Mouse (Mus musculus) adrenal gland (tissue): Measurements from ENCODE around the gene Hcn3.

ENCODE experiments used
- intact Hi-C: fragments of 180-260 bp; cut with DNase I; formaldehyde crosslinking; loops from one replicate; pipeline ENCODE4 v1.15.1; 2025

Hcn3 gene

DNA sequence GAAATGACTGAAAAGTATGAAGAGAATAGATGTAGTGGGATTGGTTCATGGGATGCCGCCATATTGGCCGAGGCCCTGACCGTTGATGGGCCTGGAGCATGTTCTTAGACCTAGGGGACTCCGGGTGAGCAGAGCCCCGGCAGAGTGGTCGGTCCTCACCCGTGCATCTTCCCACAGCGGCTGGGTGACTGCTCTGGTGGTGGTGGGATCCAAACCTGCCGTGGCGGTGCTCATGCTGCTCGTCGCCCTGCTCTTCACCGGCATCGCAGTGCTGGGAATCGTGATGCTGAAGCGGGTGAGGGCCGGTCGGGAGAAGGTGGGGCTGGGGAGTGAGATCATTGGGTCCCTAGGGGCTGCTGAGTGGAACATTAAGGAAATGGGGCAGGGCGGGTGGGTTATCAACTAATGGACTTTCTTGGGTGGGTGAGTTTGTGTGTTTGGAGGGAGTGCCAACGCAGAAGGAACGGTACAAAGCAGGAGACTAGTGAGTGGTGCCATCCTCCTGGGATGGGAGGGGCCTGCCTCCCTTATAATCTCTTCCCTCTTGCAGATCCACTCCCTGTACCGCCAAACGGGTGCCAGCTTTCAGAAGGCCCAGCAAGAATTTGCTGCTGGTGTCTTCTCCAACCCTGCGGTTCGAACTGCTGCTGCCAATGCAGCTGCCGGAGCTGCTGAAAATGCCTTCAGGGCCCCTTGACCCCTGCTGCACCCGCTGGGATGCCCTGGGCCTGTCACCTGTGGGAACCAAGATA, 21.9 kb upstream of the Hcn3 start:
- intact Hi-C loops = no loop called here

DNA sequence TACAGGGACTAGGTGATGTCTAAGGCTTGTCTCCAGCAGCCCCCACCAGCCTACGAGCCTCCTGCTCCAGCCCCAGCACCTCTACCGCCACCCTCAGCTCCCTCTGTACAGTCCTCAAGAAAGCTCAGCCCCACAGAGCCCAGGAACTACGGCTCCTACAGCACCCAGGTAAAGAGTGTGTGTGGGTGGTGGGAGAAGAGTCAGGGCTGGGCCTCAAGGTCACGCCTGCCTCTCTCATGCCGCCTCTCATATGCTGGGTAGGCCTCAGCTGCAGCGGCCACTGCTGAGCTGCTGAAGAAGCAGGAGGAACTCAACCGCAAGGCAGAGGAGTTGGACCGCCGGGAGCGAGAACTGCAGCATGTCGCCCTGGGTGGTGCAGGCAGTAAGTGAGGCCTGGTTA, 19.1 kb upstream of the Hcn3 start:
- intact Hi-C loops = no loop called here

DNA sequence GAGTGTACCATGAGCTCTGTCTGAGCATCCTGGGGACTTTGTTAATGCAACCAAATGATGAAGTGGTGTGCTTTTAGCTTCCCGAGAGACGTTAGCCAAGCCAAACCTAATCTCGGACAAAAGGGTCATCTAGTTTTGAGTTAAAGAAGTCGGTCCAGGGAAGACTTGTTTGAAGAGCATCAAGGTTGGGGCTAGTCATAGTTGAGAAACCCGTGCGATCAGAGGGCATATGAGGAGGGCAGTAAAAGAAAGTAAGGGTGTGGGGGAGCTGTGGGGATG, 18.1 kb upstream of the Hcn3 start:
- intact Hi-C loops = no loop called here

DNA sequence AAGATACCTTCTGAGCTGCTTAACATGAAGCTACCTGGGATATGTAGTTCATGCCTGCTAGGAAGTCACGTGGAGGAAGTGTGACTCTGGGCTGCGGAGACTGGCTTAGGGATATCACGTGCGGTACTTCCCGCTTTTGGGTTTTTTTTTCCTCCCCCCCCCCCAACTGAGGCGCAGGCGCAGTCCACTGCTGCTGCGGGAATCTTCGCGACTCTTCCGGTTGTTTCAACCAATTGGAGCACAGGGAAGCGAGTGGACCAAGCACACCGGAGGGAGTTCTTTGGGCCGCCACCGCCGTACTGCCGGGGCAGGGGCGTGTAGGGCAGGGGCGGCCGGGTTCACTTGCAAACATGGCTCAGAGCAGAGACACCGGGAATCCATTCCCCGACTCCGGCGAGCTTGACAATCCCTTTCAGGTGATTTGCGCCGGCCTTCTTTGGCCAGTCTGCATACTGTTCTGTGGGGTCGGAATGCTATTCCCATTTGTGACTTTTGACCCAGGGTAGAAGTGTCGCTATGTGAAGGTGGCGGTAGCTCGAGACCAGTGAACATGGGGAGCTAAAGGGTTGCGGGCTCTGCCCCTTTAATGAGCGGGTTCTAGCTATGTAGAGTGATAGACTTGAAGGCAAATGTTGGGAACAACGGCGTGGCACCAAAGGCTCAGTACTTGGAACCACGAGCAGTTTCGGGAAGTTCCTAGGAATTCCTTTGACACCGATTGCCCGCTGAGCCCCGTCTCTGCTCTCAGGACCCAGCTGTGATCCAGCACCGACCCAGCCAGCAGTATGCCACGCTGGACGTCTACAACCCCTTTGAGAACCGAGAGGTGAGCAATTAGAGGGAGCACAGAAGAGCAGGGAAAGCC, 17.5 kb upstream of the Hcn3 start, which contains the start of gene Scamp3:
Gene Scamp3 (plus strand): TSS at position 232 of the 865 bp plus-strand sequence.
- intact Hi-C loops = no loop called here

DNA sequence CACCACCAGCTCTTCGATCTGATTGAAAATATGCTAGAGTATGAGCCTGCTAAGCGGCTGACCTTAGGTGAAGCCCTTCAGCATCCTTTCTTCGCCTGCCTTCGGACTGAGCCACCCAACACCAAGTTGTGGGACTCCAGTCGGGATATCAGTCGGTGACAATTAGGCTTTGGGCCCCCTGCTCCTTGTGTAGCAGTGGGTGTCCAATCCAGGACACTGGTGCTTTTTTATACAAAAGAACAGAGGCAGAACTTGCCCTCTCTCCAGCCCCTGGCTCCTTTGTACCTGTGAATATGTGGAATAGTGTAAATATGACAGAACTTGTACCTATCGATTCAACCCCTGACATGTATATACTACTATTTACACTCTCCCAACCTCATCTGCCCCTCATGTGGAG, 16.4 kb upstream of the Hcn3 start:
- intact Hi-C loops = no loop called here

DNA sequence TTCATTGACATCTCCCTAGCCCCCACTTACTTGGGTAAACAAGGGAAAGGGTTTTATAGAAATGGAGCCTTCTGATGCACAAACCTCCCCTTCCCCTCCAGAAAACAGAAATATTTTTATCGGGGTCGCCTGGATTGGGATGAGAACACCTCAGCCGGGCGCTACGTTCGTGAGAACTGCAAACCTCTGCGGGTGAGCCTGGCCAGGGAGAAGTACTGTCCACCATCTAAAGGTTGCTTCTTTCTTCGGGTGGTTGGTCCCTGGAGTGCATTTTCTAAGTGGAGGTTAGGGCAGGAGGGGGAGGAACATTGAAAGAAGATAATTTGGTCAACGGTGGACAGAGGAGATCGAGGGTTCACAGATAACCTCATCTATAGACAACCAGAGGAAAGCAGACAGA, 15.5 kb upstream of the Hcn3 start:
- intact Hi-C loops = no loop called here

DNA sequence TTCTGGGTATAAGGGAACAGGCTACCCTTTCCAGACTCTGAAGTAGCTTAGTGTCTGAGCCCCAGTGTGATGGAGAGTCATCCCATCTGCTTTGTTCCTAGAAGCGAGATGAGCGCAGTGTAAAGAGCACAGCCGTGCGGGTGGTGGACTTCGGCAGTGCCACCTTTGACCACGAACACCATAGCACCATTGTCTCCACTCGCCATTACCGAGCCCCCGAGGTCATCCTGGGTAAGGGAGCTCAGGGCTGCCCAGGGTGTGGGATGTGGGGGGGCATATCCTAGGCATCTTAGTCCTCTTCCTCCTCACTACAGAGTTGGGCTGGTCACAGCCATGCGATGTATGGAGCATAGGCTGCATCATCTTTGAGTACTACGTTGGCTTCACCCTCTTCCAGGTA, 14.8 kb upstream of the Hcn3 start:
- intact Hi-C loops = no loop called here

DNA sequence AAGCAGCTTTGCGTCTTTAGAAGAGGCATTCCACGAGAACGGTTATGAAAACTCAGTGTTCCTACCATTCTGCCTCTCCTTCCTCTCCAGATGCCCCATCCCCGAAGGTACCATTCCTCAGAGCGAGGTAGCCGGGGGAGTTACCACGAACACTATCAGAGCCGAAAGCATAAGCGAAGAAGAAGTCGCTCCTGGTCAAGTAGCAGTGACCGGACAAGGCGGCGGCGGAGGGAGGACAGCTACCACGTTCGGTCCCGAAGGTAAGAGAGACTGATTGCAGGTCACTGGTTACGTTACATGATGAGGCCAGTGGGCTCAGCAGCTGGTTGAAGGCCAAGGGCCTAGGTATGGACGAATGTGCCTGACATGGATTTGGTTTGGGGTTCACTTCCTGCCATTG, 6.9 kb upstream of the Hcn3 start:
- intact Hi-C loops = no loop called here

DNA sequence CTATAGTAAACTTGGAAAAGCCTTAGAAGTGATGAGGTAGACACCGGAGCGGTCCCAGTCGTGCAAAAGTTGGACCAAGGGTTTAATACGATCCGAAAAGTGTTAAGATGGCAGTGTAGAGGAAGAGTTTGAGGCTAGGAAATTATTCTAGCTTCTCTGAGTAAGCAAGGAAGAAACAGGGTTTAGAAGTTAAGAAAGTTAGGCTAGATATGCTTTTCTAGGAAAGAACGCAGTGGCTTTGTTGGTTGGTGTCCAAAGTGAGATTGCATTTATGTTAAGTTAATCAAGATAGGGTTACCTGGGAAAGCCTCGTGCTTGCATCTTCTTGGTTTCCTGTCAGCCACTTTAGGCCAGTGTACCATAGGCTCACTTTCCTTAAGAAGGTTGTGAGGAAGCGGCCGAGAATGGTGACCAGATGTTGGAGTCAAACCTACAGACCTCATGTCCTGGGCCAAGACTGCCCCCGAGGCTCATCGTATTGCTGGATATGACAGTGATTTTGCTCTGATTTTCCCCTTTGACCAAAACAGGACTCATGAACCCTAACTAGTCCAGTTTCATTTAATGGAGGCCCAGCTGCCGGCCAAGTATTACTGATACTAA, 5.4 kb upstream of the Hcn3 start:
- intact Hi-C loops = no loop called here

DNA sequence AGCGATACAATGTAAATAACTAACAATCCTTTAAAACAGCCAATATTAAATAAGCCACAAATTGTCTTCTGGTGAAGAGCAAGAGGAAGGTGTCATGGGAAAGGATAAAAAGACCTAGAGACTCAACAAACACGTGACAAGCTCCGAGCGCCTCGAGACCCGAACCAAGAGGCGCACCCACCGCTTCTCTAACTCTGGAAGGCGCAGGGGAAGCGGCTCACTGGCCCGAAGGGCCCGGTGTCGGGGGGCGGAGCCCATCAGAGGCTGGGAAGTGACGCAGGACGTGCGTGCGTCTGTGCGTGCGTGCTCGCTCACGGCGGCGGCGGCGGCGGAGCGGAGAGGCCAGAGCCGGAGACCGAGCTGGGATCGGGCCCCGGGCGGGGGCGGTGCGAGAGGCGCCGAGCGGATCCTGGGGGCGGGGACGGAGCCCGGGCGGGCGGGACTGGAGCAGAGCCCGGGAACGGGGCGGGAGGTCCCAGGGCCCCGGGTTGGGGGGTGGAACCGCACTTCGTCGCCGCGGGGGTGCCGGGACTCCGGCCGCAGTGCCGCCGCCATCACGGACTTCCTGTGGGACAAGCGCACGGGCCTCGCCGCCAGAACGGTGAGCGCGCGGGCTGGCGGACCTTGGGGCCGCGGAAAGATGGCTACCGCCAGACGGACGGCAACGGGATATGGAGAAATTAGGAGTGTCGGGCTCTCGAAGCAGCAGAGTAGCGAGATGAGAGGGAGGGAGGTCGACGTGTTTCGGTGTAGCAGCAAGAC, 4.7 kb upstream of the Hcn3 start, which contains the start of gene Clk2:
Gene Clk2 (plus strand): TSS at position 290 of the 762 bp plus-strand sequence.
- intact Hi-C loops = loop anchor here (5.0 kb wide), 1 partner anchor 47 kb away; no protein-coding TSS in a partner anchor

DNA sequence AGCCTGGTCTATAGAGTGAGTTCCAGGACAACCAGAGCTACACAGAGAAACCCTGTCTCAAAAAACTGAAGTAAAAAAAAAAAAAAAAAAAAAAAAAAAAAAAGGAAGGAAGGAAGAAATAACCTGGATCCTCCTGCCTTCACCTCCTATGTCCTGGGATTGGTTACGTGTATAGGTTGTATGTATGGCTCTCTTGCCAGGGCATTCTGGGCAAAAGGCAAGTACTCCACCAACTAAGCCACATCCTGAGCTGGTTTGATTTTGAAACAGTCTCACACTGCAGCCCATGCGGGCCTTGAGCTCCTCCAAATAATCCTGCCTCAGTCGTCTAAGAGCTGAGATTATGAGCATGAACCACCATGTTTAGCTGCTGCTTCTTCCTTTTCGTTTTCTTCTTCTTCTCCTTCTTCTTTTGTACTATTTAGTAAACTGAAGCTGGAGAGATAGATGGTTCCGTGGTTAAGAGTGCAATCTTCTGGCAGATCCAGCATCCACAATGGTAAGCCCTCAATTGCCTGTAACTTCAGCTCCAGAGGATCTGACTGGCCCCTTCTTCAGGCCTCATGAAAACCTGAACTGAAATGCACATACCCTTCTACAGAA, 3.7 kb upstream of the Hcn3 start:
- intact Hi-C loops = loop anchor here (5.0 kb wide), 1 partner anchor 46 kb away; no protein-coding TSS in a partner anchor

DNA sequence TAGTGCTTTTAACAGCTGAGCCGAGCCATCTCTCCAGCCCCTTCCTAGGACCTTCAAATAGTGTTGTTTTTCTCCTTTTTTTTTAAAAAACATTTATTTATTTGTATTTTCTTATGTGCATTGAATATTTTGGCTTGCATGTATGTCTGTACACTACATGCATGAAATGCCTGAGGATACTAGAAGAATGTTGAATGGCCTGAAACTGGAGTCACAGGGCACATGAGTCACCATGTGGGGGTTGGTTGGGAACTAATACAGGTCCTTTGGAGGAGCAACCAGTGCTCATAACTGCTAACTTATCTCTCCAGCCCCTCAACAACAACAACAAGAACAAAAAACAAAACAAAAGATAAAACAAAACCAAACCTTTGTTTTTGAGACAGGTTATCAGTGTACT, 3.1 kb upstream of the Hcn3 start:
- intact Hi-C loops = loop anchor here (5.0 kb wide), 1 partner anchor 46 kb away; no protein-coding TSS in a partner anchor

DNA sequence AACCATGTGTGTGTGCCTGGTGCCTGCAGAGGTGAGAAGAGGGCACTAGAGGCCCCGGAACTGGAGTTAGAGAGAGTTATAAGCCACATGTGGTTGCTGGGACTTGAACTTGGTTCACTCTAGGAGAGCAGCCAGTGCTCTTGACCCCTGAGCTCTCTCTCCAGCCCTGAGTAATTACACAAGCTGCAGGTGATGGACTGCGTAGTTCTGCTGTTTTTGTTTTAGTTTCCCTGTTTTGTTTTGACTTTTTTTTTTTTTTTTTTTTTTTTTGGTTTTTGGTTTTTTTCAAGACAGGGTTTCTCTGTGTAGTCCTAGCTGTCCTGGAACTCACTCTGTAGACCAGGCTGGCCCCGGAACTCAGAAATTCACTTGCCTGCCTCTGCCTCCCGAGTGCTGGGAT, 1.8 kb upstream of the Hcn3 start:
- intact Hi-C loops = loop anchor here (5.0 kb wide), 1 partner anchor 44 kb away; no protein-coding TSS in a partner anchor

DNA sequence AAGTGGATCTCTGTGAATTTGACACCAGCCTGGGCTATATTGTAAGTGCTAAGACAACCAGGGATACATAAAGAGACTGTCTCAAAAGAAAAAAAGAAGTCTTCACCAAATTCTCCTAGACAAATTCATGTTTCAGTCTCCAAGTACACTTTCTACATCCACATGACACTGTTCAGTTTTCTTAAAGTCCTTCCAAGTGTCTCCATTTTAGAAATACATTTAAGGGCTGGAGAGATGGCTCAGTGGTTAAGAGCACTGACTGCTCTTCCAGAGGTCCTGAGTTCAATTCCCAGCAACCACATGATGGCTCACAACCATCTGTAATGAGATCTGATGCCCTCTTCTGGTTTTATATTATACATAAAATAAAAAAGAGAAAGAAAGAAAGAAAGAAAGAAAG, 1.2 kb upstream of the Hcn3 start:
- intact Hi-C loops = loop anchor here (5.0 kb wide), 1 partner anchor 44 kb away; no protein-coding TSS in a partner anchor

DNA sequence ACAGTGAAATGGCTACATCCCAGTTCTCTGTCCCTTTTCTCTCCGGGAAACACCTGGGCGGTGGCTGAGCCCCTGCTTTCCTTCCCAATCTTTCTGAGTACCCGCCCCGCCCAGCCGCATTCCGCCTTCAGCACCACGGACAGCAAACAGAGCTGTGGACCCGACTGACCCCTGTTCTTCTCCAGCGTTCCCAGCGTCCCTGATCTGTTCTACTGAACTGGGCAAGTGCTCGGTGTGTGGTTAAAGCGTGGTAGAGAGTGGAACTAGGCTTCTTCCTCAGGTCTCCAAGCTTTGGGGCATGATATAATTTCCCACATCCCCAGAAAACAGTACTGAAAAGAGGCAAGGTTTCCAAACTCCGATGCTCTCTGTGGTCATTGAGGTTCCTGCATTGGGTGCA, 785 bp downstream of the Hcn3 start:
- intact Hi-C loops = no loop called here

DNA sequence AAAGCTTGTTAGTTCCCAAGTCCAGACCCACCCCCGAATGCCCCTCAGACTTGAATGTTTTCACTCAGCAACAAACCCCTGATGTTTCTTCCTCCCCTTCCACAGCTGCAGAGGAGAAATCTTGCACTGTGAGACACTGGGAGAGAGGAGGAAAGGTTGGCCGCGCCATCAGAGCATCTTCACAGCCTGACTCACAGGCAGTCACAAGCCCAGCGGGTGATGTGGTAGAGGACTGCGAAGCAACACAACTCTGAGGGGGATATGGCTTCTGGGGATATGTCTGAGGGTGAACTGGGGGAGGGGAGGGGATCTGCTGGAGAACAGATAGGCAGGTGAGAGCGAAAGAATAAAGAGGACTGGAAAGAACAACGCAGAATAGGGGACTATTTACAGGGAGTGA, 1.3 kb downstream of the Hcn3 start:
- intact Hi-C loops = no loop called here

DNA sequence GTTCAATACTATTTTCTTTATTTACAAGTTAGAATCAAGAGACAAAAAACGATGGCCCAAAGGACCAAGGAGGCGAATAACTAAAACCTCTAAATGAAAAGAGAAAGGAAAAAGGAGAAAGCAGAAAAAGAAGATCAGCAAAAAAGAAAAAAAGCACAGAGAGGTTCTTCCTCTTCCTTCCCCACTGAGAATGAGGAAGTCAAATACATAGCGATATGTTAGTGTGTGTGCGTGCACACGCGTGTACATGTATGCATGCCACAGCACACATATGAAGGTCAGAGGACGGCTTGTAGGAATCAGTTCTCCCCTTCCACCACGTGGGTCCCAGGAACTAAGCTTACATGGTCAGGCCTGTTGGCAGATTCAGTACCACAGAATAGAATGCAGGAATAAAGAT, 3.0 kb downstream of the Hcn3 start:
- intact Hi-C loops = no loop called here

DNA sequence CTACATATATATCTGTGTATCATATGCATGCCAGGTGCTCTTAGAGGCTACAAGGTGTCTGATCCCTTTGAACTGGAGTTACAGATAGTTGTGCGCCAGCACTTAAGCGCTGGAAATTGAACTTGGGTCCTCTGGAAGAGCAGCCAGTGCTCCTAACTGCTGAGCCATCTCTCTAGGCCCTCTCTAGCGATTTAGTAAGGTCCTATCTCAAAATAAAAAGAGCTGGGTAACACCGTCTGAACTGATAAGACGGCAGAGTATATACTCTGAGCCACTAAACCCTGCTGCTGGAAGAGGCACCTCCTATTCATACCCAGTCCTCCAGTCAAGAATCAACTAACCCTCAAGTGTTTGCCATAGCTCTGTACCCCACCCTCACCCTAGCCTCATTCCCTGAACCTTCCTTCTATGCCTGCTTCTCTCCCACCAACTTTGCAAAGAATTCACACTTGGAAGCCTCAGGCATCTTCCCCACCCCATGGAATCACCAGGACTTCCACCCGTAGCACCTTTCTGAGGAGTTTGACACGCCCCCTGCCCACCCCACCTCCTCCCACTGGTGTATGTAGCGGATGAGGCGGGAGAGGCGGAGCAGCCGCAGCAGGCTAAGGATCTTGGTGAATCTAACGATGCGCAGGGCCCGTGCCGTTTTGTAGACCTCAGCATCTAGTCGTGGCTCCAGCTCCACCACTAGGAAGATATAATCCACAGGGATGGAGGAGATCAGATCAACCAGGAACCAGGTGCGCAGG, 7.7 kb downstream of the Hcn3 start:
- intact Hi-C loops = no loop called here

DNA sequence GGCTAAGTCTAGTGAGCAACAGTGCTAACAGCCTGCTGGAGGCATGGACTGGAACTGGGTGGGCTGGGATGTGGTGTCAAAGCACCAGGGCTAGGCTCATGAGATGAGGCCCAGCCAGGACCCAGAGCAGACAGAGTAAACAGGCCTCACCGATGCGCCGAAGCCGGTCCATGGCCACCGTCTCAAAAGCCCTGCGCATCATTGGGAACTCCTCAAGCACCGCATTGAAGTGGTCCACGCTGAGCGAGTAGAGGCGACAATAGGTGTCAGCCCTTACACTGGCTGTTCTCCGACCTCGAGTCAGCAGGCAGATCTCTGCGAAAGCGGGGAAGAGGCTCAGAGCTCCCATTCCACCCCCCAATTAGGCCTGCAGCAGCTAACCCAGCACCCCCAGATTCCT, 11.4 kb downstream of the Hcn3 start:
- intact Hi-C loops = no loop called here

DNA sequence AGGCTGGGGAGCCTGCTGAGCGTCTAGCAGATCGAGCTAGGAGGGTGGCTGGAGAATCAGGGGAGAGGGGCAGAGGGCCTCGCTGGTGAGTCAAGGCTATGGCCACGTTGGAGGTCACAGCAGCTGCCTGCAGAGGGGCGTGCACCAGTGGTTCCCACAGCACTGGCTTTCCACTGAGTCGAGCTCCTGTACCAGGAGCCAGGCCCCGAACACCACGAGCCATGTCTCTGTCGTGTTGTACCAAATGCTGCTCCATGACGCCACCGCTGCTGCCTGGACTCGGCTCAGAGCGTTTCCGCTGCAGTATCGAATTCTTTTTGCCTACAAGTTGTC, 12.1 kb downstream of the Hcn3 start:
- intact Hi-C loops = no loop called here
